Mouse (Mus musculus) liver, embryonic 14.5 days (tissue): Measurements from ENCODE around the gene Cntd1.

Experiments used
- CTCF ChIP-seq: IDR thresholded peaks from 2 replicates; pipeline ENCODE4 v1.5.1; 2016; ENCODE audit warnings: antibody characterized with exemption, low read depth, control low read depth
- EP300 ChIP-seq: IDR thresholded peaks from 2 replicates; pipeline ENCODE4 v1.6.1; 2016; ENCODE audit warnings: antibody characterized with exemption, low read depth

- TF ChIP-seq CTCF (no peak), EP300 (no peak)
These were observed 59.4 kb downstream of the Cntd1 start for GRCm38 (mm10) chr11:101338123-101338760.
